Mouse (Mus musculus): ENCODE results near the gene Srsf9.

DNA sequence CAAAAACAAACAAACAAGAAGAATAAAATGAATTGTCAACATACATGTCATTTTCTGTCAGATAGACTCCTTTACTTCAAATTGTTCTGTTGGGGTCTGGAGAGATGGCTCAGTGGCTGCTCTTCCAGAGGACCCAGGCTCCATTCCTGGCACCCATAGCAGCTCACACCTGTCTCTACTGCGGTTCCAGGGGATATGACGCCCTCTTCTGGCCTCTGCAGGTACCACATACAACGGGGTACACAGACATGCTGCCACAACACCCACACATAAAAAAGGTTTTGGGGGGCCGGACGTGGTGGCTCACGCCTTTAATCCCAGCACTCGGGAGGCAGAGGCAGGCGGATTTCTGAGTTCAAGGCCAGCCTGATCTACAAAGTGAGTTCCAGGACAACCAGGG, 32.8 kb upstream of the Srsf9 start:
- TF ChIP-seq CTCF (IDR thresholded peaks at IDR 0.05; ENCODE audit: low read depth), result peak; percentile 48
- no peak for TF ChIP-seq EP300 (IDR thresholded peaks at IDR 0.05; ENCODE audit: low read depth)
